ENCODE assay signal across 17 mouse cellular contexts in the genomic region with DNA sequence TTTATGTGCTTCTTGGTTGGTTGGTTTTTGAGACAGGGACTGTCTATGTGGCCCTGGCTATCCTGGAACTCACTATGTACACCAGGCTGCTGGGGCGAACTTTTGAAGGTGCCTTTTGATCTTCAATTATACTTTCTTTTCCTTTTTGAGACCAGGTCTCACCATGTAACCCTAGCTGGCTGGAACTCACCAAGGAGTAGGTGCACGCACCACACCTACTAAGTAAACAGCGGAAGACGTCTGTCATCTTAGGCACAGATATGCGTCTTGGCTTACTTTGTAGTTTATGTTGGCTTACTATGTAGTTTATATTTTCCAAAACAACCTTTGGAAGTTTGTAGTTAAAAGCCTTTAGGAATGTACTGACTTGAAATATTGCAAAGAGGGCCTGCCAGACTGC. TPM values are rescaled to one million over a fixed set of nuclear protein-coding genes. Genes with fewer than 3 reads are reported as not detected.
"Had no signal": no experiment of that assay in that cellular context is flagged by ENCODE, and none has a peak within 500 bp of the region (broad histone marks: within the 10 kb centered on the region; RNA-seq: fewer than 3 reads in every experiment).

No protein-coding gene starts in this region.

- H3K4me2 ChIP-seq: neural tube, embryonic 12.5 days; neural tube, embryonic 13.5 days; neural tube, embryonic 15.5 days; stomach, embryonic 15.5 days had no signal

- H3K9me3 ChIP-seq: neural tube, embryonic 12.5 days; neural tube, embryonic 13.5 days; neural tube, embryonic 15.5 days; stomach, embryonic 15.5 days had no signal

- H3K4me3 ChIP-seq: neural tube, embryonic 12.5 days; neural tube, embryonic 13.5 days; neural tube, embryonic 15.5 days; stomach, embryonic 15.5 days had no signal

- H3K36me3 ChIP-seq: neural tube, embryonic 12.5 days; neural tube, embryonic 13.5 days; neural tube, embryonic 15.5 days; stomach, embryonic 15.5 days had no signal

- H3K9ac ChIP-seq: neural tube, embryonic 12.5 days; neural tube, embryonic 13.5 days; neural tube, embryonic 15.5 days; stomach, embryonic 15.5 days had no signal

- H3K4me1 ChIP-seq: stomach, embryonic 15.5 days had no signal

- DNase-seq: right cerebral cortex, adult 18-20 months; right cerebral cortex, postnatal 25 days; thymus, adult 18-20 months had no signal

- H3K27me3 ChIP-seq: neural tube, embryonic 12.5 days; neural tube, embryonic 15.5 days; stomach, embryonic 15.5 days had no signal

- H3K27ac ChIP-seq: neural tube, embryonic 12.5 days; neural tube, embryonic 13.5 days; neural tube, embryonic 15.5 days; stomach, embryonic 15.5 days had no signal

RNA-seq across cellular contexts. Expression of a gene that starts 5.3 kb away (rescaled TPM):
- total RNA-seq: neutrophil, adult 5-6 weeks had no signal
- polyA plus RNA-seq: neural tube, embryonic 11.5 days; neural tube, embryonic 12.5 days; neural tube, embryonic 13.5 days; neural tube, embryonic 14.5 days; neural tube, embryonic 15.5 days; small intestine, adult 2 months; spleen, adult 2 months; stomach, embryonic 14.5 days; stomach, embryonic 15.5 days; thymus, postnatal 0 days; urinary bladder, adult 2 months had no signal

RNA-seq across cellular contexts. Expression of a gene that starts 11.5 kb away (rescaled TPM):
- polyA plus RNA-seq: neural tube, embryonic 11.5 days; neural tube, embryonic 12.5 days; neural tube, embryonic 13.5 days; neural tube, embryonic 14.5 days; neural tube, embryonic 15.5 days; small intestine, adult 2 months; testis, adult 2 months; urinary bladder, adult 2 months had no signal

RNA-seq across cellular contexts. Expression of a gene that starts 19.0 kb away (rescaled TPM):
- total RNA-seq: neutrophil, adult 5-6 weeks had no signal
- polyA plus RNA-seq: neural tube, embryonic 11.5 days; neural tube, embryonic 12.5 days; neural tube, embryonic 13.5 days; neural tube, embryonic 14.5 days; neural tube, embryonic 15.5 days; small intestine, adult 2 months; spleen, adult 2 months; stomach, embryonic 14.5 days; stomach, embryonic 15.5 days; thymus, adult 2 months; thymus, postnatal 0 days; urinary bladder, adult 2 months had no signal
